Mouse (Mus musculus) neural tube, embryonic 11.5 days (tissue): Measurements from ENCODE around the gene Eml5. TPM values are rescaled to one million over a fixed set of nuclear protein-coding genes. Genes with fewer than 3 reads are reported as not detected.

Experiments used
- ATAC-seq: fragments of 200-750 bp; cut with Nextera tagmentation; 2 replicates; pipeline ENCODE4 v1.8.0; 2017; ENCODE audit warnings: moderate number of reproducible peaks, mild to moderate bottlenecking, moderate TSS enrichment, moderate library complexity; ENCODE audit not compliant: insufficient read depth, low FRiP score, low TSS enrichment
- DNase-seq: peaks from one replicate; pipeline ENCODE4 v3.0.0-alpha.2; 2015; ENCODE audit warnings: low spot score
- H3K27ac ChIP-seq: fragments of 300-500 bp; sonication (generic); 2 replicates; pipeline ENCODE4 v1.5.1; 2014; ENCODE audit warnings: low read depth, mild to moderate bottlenecking, low read length
- H3K27me3 ChIP-seq: fragments of 300-500 bp; sonication (generic); 2 replicates; pipeline ENCODE4 v1.6.1; 2014; ENCODE audit warnings: mild to moderate bottlenecking, low read length, mixed read lengths; ENCODE audit not compliant: control insufficient read depth, insufficient read depth
- H3K36me3 ChIP-seq: fragments of 300-500 bp; sonication (generic); 2 replicates; pipeline ENCODE4 v1.6.1; 2014; ENCODE audit warnings: mild to moderate bottlenecking, low read length, moderate library complexity, mixed read lengths; ENCODE audit not compliant: control insufficient read depth, insufficient read depth
- H3K4me1 ChIP-seq: fragments of 300-500 bp; sonication (generic); 2 replicates; pipeline ENCODE4 v1.6.1; 2014; ENCODE audit warnings: low read length, mixed read lengths; ENCODE audit not compliant: control insufficient read depth, insufficient read depth
- H3K4me2 ChIP-seq: fragments of 300-500 bp; sonication (generic); 2 replicates; pipeline ENCODE4 v1.6.1; 2014; ENCODE audit warnings: low read depth, mild to moderate bottlenecking, moderate library complexity
- H3K4me3 ChIP-seq: fragments of 300-500 bp; sonication (generic); 2 replicates; pipeline ENCODE4 v1.5.1; 2014; ENCODE audit warnings: low read depth, low read length
- H3K9ac ChIP-seq: fragments of 300-500 bp; sonication (generic); 2 replicates; pipeline ENCODE4 v1.6.1; 2014; ENCODE audit warnings: mild to moderate bottlenecking, low read length
- H3K9me3 ChIP-seq: fragments of 300-500 bp; sonication (generic); 2 replicates; pipeline ENCODE4 v1.6.1; 2016; ENCODE audit warnings: low read length; ENCODE audit not compliant: control insufficient read depth
- WGBS: fragments of 180-500 bp; shearing (Covaris S2); extraction: QIAGEN DNeasy Blood & Tissue Kit; methylation state at CpG from one replicate; pipeline ENCODE4 v1.1.7; 2014; 5-methylcytosine and 5-hydroxymethylcytosine counted together
- polyA plus RNA-seq: library from polyadenylated mRNA; unstranded; fragments of >200 nt; fragmentation: Nextera tagmentation; extraction: Ambion mirVana; gene quantifications from 2 replicates; pipeline ENCODE4 v1.2.1, GENCODE M21; 2014

Eml5 gene
- polyA plus RNA-seq, 1 experiment from 2014 or later, result 11.1 TPM

DNA sequence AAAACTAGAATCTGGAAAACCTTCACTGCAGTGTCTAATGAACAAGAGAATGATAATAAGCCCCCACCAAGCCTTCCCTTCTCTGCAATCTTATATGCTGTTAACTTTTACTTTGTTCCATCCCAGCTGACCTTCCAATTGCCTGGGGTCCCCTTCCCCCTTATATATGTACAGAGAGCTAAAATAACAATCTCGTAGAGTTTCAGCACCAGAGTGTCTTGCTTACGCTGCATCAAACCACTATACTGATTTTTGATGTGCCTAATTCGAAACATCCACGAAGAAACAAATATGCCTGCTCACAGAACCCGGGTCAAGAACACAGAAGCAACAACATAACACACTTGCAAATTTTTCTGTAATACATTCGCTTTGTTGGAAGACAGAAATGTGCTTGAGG is 1.6 kb downstream of the Eml5 start:
- Histone ChIP-seq H3K27me3 (no peaks in the 10 kb centered on the region), H3K4me1 (no peaks in the 10 kb centered on the region; the same call in 1 of the 2 replicates), H3K27ac (no peak overlapping the region), H3K4me3 (peak overlapping the region; percentile 88), H3K9me3 (no peaks in the 10 kb centered on the region), H3K4me2 (peak overlapping the region; percentile 73), H3K9ac (no peak overlapping the region), H3K36me3 (no peaks in the 10 kb centered on the region)
- DNase-seq, result no peak
- no peak for ATAC-seq
- 66% methylated on average over 6 of the region's 6 CpGs for WGBS

DNA sequence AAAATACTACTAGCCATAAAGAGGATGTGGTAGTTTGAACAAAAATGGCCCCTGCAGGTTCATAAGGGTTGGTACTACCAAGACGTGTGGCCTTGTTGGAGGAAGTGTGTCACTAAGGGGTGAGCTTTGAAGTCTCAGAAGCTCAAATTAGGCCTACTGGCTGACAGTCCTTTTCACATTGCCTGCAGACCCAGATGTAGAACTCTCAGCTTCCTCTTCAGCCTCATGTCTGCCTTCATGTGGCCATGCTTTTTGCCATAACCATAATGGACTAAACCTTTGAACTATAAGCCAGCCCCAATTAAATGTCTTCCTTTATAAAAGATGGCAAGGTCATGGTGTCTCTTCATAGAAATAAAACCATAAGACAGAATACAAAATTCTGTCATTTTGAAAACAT is 4.5 kb downstream of the Eml5 start:
- ATAC-seq, result no peak

DNA sequence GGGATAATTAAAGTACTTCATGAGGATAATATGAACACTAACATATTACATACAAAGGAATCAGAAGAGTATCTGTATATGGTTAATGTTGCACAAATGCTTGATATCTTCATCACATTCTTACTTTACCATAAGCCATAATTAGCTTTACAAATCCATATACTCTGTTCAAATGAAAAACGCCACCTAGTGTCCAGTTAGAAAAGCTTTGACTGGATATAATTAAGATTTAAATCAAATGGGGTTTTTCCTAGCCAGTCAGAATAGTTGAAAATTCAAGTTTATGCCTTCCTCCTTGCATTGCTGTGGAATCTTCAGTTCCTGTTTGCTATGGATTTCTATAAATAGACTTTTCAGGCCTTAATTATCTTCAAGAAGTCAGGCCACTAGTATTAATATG is 16.8 kb downstream of the Eml5 start:
- H3K27ac ChIP-seq, result no peak overlapping the region

More for the DNA sequence above, 4.5 kb downstream of the Eml5 start:
- H3K4me1 ChIP-seq, result no peaks in the 10 kb centered on the region; the same call in 1 of the 2 replicates
- H3K4me2 ChIP-seq, result no peak overlapping the region
- no peak overlapping the region for H3K4me3 ChIP-seq
- WGBS, result 62% methylated on average over 1 of the region's 1 CpGs
- no peak overlapping the region for H3K27ac ChIP-seq
- H3K27me3 ChIP-seq, result no peaks in the 10 kb centered on the region
- H3K9me3 ChIP-seq, result no peaks in the 10 kb centered on the region
- H3K9ac ChIP-seq, result no peak overlapping the region
- no peaks in the 10 kb centered on the region for H3K36me3 ChIP-seq
- DNase-seq, result no peak

DNA sequence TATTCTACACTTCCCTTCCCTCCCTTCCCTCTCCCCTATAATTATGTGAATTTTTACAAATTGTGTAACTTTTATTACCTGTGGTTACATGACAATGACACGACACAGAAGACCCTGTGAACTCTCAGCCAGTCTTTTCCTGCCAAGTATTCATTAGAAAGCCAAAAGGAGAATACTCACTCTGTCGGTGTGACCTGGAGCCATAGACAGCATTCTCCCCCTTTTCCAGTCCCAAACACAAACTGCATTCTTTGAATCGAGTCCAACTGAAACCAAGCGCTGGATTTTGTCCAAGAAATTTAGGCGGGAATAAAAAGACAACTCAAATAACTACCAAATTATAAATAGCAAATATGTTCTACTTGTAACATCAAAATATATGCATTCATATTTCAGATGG is 19.5 kb downstream of the Eml5 start:
- H3K4me3 ChIP-seq, result no peak overlapping the region
- no peak overlapping the region for H3K4me2 ChIP-seq
- H3K4me1 ChIP-seq, result no peaks in the 10 kb centered on the region
- H3K27ac ChIP-seq, result no peak overlapping the region
- no peaks in the 10 kb centered on the region for H3K9me3 ChIP-seq
- WGBS, result 80% methylated on average over 5 of the region's 5 CpGs
- H3K9ac ChIP-seq, result no peak overlapping the region
- ATAC-seq (no peak), DNase-seq (no peak)
- H3K36me3 ChIP-seq, result no peaks in the 10 kb centered on the region
- H3K27me3 ChIP-seq, result no peaks in the 10 kb centered on the region

More for the DNA sequence above, 16.8 kb downstream of the Eml5 start:
- Histone ChIP-seq H3K9ac (no peak overlapping the region), H3K9me3 (no peaks in the 10 kb centered on the region), H3K4me2 (no peak overlapping the region), H3K4me3 (no peak overlapping the region), H3K4me1 (no peaks in the 10 kb centered on the region), H3K27me3 (no peaks in the 10 kb centered on the region), H3K36me3 (no peaks in the 10 kb centered on the region)
- WGBS, result 6% methylated on average over 1 of the region's 1 CpGs
- DNase-seq (no peak), ATAC-seq (no peak)

DNA sequence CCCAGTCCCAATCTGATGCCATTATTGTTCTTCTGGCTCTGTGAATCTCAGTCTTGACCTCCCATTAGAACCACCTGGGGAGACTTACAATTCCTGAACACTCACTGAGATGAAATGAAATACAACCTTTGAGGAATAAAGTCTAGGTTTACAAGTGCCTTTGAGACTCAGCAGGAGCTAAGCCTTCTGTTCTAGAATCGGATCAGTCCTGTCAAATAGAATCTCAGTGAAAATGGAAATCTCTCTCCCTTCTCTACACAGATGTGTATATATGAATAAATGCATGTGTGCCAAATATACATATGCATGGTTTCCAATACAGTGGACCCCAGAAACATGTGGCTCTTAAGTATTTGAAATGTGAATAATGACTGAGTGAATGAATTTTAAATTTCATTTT is 22.6 kb downstream of the Eml5 start:
- no peak overlapping the region for H3K27ac ChIP-seq
- H3K4me3 ChIP-seq, result no peak overlapping the region
- WGBS, result 39% methylated on average over 1 of the region's 1 CpGs
- H3K4me1 ChIP-seq, result no peaks in the 10 kb centered on the region
- no peak overlapping the region for H3K9ac ChIP-seq
- no peaks in the 10 kb centered on the region for H3K9me3 ChIP-seq
- ATAC-seq, result no peak
- H3K4me2 ChIP-seq, result no peak overlapping the region
- no peaks in the 10 kb centered on the region for H3K27me3 ChIP-seq
- no peaks in the 10 kb centered on the region for H3K36me3 ChIP-seq
- DNase-seq, result no peak

DNA sequence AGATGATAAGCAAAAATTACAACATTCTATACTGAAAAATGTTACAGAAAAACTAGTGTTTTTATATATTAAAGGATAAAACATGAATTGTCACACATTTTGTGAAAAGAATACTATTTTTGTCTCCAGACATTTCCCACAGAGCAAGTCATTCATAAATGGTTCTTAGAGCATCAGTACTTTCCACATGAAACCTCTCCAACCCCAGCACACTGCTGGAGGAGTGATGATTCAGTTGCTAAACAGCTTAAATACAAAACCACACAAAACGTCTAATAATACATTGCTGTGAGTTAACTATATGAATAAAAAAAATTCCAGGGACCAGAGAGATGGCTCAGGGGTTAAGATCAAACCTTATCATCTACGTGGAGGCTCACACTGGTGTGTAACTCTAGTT is 26.1 kb downstream of the Eml5 start:
- Histone ChIP-seq H3K4me1 (no peaks in the 10 kb centered on the region), H3K36me3 (no peaks in the 10 kb centered on the region), H3K9ac (no peak overlapping the region), H3K27ac (no peak overlapping the region), H3K9me3 (no peaks in the 10 kb centered on the region), H3K27me3 (no peaks in the 10 kb centered on the region), H3K4me3 (no peak overlapping the region), H3K4me2 (no peak overlapping the region)
- ATAC-seq, result no peak
- WGBS, result 68% methylated on average over 2 of the region's 2 CpGs
- no peak for DNase-seq

DNA sequence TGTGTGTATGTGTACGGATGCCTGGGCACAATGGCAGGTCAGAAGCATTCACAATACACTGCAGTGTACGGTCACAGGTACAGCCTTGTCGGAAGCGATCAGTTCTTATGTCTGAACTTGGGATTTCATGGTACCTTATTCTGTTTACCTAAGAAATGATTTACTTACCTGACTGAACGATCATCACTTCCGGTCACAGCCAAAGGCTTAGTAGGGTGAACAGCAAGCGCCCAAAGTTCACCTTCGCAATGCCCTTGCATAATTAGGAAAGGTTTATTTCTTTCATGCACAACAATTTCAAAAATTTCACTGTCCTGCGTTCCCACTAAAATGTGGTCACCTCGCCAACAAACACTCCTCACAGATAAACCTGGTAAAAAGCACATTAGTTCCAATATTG is 28.4 kb downstream of the Eml5 start:
- Histone ChIP-seq H3K36me3 (no peaks in the 10 kb centered on the region), H3K4me2 (no peak overlapping the region), H3K9me3 (no peaks in the 10 kb centered on the region), H3K4me3 (no peak overlapping the region), H3K4me1 (no peaks in the 10 kb centered on the region), H3K27ac (no peak overlapping the region), H3K27me3 (no peaks in the 10 kb centered on the region), H3K9ac (no peak overlapping the region)
- 93% methylated on average over 10 of the region's 10 CpGs for WGBS
- no peak for ATAC-seq
- DNase-seq, result no peak

DNA sequence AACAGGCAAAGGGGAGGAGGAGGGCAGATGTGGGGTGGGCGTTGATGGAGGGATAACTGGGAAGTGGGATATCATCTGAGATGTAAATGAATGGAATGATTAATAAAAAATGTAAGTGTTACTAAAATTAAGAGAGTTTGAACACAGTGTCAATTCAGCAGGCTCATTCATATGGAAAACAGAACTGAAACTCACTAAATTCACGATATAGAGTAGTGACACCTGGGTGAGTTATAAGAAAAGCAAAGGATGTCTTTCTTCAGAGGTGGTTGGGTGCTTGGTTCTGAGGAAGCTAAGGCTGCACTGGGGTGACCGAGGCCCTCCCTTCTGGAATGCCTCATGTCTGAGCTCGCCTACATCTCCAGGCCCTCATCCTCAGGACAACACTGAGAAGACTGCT is 37.8 kb downstream of the Eml5 start:
- no peak overlapping the region for H3K4me2 ChIP-seq
- no peaks in the 10 kb centered on the region for H3K27me3 ChIP-seq
- H3K36me3 ChIP-seq, result no peaks in the 10 kb centered on the region
- ATAC-seq, result no peak
- no peaks in the 10 kb centered on the region for H3K4me1 ChIP-seq
- H3K9ac ChIP-seq, result no peak overlapping the region
- no peak overlapping the region for H3K27ac ChIP-seq
- no peak for DNase-seq
- H3K9me3 ChIP-seq, result no peaks in the 10 kb centered on the region
- WGBS, result 86% methylated on average over 4 of the region's 4 CpGs
- no peak overlapping the region for H3K4me3 ChIP-seq

DNA sequence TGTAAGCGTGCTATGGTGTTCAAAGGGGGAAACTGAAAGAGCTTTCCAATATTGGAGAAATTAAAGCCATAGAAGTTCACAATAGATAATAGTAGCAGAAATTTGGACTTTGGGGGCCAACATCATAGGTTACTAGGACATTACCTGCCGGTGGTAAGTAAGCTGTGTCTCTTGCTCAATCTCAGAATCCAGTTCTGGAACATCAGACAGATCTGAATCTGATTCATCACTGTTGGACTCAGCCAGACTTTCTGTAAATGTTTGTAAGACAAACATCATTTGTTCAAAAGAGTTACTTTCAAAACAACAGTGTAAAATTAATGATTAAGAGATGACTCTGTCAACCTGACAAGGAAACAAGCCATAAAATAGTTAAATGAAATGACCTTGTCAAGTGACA is 41.0 kb downstream of the Eml5 start:
- Histone ChIP-seq H3K27ac (no peak overlapping the region), H3K4me2 (no peak overlapping the region), H3K4me3 (no peak overlapping the region), H3K27me3 (no peaks in the 10 kb centered on the region), H3K9ac (no peak overlapping the region), H3K4me1 (no peaks in the 10 kb centered on the region), H3K36me3 (no peaks in the 10 kb centered on the region), H3K9me3 (no peaks in the 10 kb centered on the region)
- DNase-seq, result no peak
- ATAC-seq, result no peak
- 91% methylated on average over 2 of the region's 2 CpGs for WGBS
